Mouse (Mus musculus): ENCODE measurements around the gene Vtn.
A peak's percentile ranks its signal among the peaks of the same experiment; 100 is the strongest.

DNA sequence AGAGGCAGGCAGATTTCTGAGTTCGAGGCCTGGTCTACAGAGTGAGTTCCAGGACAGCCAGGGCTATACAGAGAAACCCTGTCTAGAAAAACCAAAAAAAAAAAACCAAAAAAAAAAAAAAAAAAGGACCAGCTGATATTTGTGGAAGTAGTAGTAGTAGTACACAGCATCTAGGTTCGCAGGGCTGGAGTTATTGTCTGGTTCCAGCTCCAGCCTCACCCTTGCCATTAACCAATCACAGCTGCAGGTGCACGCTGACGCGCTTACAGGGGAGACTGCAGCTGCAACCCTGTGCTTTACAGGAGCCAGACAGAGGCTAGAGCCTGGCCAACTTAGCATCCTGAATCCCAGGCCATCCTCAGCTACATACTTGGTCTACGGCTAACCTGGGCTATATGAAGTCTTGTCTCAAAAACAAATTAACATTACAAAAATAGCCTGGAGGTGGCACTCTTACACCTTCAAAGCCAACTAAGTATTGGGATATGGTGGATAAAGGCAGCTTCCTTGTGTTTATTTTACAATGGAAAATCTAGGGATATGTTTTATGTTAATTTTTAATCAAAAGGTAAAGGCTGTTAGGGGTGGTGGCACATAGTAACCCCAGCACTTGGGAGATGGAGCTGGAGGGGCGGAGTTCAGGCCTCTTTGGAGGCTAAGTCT is 45.7 kb downstream of the Vtn start:
- peak; percentile 27 for TF ChIP-seq CTCF (IDR thresholded peaks at IDR 0.05)
- no peak for TF ChIP-seq EP300 (IDR thresholded peaks at IDR 0.05)
